Mouse (Mus musculus) adrenal gland, adult (tissue): ENCODE measurements at regions not wholly inside any gene's neighbourhood (a gene's known extent, or its start where the extent isn't known, plus 50 kb on each side); places are given as distances from the start of the nearest gene placed in this dataset.

Experiments
- DNase-seq, 2 experiments: peaks; one replicate each; pipeline ENCODE4 v3.0.0; 2022 to 2023; ENCODE audit warnings: low spot score in 1 of 2; ENCODE audit not compliant: inconsistent age in 2 of 2

- DNase-seq = no peak
Measured at GRCm38 (mm10) chr8:6583337-6584096, 1478.4 kb upstream of the Slc10a2 start.

- DNase-seq = no peak
Measured at GRCm38 (mm10) chr8:6582732-6583131, 1477.6 kb upstream of the Slc10a2 start.

- DNase-seq = no peak
Measured at GRCm38 (mm10) chr8:6577868-6578634, 1472.9 kb upstream of the Slc10a2 start.

GRCm38 (mm10) chr8:6575241-6575640 is 1470.1 kb upstream of the Slc10a2 start:
- no peak for DNase-seq

GRCm38 (mm10) chr8:6573492-6573891 is 1468.3 kb upstream of the Slc10a2 start:
- no peak for DNase-seq

- peak; percentile 62 to 91 for DNase-seq
Measured at GRCm38 (mm10) chr8:6572066-6572665, 1467.0 kb upstream of the Slc10a2 start.

GRCm38 (mm10) chr8:6550965-6551364 is 1445.8 kb upstream of the Slc10a2 start:
- DNase-seq = no peak

GRCm38 (mm10) chr8:6527171-6527570 is 1422.0 kb upstream of the Slc10a2 start:
- no peak for DNase-seq

- DNase-seq = peak in 1 of 2 experiments; percentile 37
Measured at GRCm38 (mm10) chr8:6515882-6516682, 1410.9 kb upstream of the Slc10a2 start.

- DNase-seq = no peak
Measured at GRCm38 (mm10) chr8:6492453-6492852, 1387.3 kb upstream of the Slc10a2 start.

GRCm38 (mm10) chr8:6481966-6482365 is 1376.8 kb upstream of the Slc10a2 start:
- no peak for DNase-seq

GRCm38 (mm10) chr8:6471089-6471488 is 1365.9 kb upstream of the Slc10a2 start:
- no peak for DNase-seq

- no peak for DNase-seq
Measured at GRCm38 (mm10) chr8:6456553-6457180, 1351.5 kb upstream of the Slc10a2 start.

GRCm38 (mm10) chr8:6448301-6448700 is 1343.2 kb upstream of the Slc10a2 start:
- DNase-seq = no peak

GRCm38 (mm10) chr8:6439069-6439468 is 1333.9 kb upstream of the Slc10a2 start:
- DNase-seq = no peak
